Mouse (Mus musculus): ENCODE results near the gene Smad3.

The Smad3 gene

GRCm38 (mm10) chr9:63772452-63772851, 14.7 kb upstream of the Smad3 start:
- DNase-seq (ENCODE audit: low spot score) = no peak

- DNase-seq (ENCODE audit: low spot score) = no peak
Observed at GRCm38 (mm10) chr9:63771676-63772075, 13.9 kb upstream of the Smad3 start.

- no peak for DNase-seq (ENCODE audit: low spot score)
Observed at GRCm38 (mm10) chr9:63761367-63762094, 3.7 kb upstream of the Smad3 start.

- DNase-seq (ENCODE audit: low spot score) = no peak
Observed at GRCm38 (mm10) chr9:63760783-63761182, 3.0 kb upstream of the Smad3 start.

- no peak for DNase-seq (ENCODE audit: low spot score)
Observed at GRCm38 (mm10) chr9:63759973-63760722, 2.4 kb upstream of the Smad3 start.

GRCm38 (mm10) chr9:63758641-63759391, 1.0 kb upstream of the Smad3 start:
- DNase-seq (ENCODE audit: low spot score) = no peak

- DNase-seq (ENCODE audit: low spot score) = no peak
Observed at GRCm38 (mm10) chr9:63757462-63757772, 377 bp downstream of the Smad3 start.

GRCm38 (mm10) chr9:63756581-63757461, 973 bp downstream of the Smad3 start:
- DNase-seq (ENCODE audit: low spot score) = no peak

GRCm38 (mm10) chr9:63755671-63756543, 1.9 kb downstream of the Smad3 start:
- DNase-seq (ENCODE audit: low spot score) = no peak

GRCm38 (mm10) chr9:63754556-63755510, 3.0 kb downstream of the Smad3 start:
- DNase-seq (ENCODE audit: low spot score) = no peak

- no peak for DNase-seq (ENCODE audit: low spot score)
Observed at GRCm38 (mm10) chr9:63754039-63754438, 3.8 kb downstream of the Smad3 start.

GRCm38 (mm10) chr9:63753359-63753758, 4.4 kb downstream of the Smad3 start:
- no peak for DNase-seq (ENCODE audit: low spot score)

- no peak for DNase-seq (ENCODE audit: low spot score)
Observed at GRCm38 (mm10) chr9:63752576-63752975, 5.2 kb downstream of the Smad3 start.

- no peak for DNase-seq (ENCODE audit: low spot score)
Observed at GRCm38 (mm10) chr9:63751325-63751724, 6.5 kb downstream of the Smad3 start.

- no peak for DNase-seq (ENCODE audit: low spot score)
Observed at GRCm38 (mm10) chr9:63750360-63750974, 7.3 kb downstream of the Smad3 start.

GRCm38 (mm10) chr9:63749296-63749915, 8.4 kb downstream of the Smad3 start:
- DNase-seq (ENCODE audit: low spot score) = no peak

- no peak for DNase-seq (ENCODE audit: low spot score)
Observed at GRCm38 (mm10) chr9:63747645-63748295, 10.0 kb downstream of the Smad3 start.

- no peak for DNase-seq (ENCODE audit: low spot score)
Observed at GRCm38 (mm10) chr9:63746980-63747379, 10.8 kb downstream of the Smad3 start.

Data from urinary bladder, postnatal 25 days (tissue).